Mouse (Mus musculus) cerebellum, adult 2 months (tissue): Measurements from ENCODE around the gene Palm2.

Source experiments
- CTCF ChIP-seq: fragments of 200-500 bp; IDR thresholded peaks from 2 replicates; pipeline ENCODE4 v1.5.1; 2011; ENCODE audit warnings: low read depth, mild to moderate bottlenecking, control low read depth, low read length, moderate library complexity, borderline replicate concordance; ENCODE audit not compliant: insufficient read depth
- POLR2A ChIP-seq: fragments of 200-500 bp; IDR thresholded peaks from 2 replicates; pipeline ENCODE4 v1.6.1; 2011; ENCODE audit warnings: low read length, control low read depth, borderline replicate concordance; ENCODE audit not compliant: insufficient read depth

- TF ChIP-seq CTCF (no peak), POLR2A (no peak)
These were observed 109.7 kb downstream of the Palm2 start for GRCm38 (mm10) chr4:57543692-57544256.
